Mouse (Mus musculus) hindbrain, embryonic 10.5 days (tissue): Measurements from ENCODE around the gene Samd4b. TPM values are rescaled to one million over a fixed set of nuclear protein-coding genes. Genes with fewer than 3 reads are reported as not detected.
A peak's percentile ranks its signal among the peaks of the same experiment; 100 is the strongest.

Experiments
- DNase-seq: peaks from one replicate; pipeline ENCODE4 v3.0.0-alpha.2; 2017; ENCODE audit warnings: low spot score
- H3K27ac ChIP-seq: fragments of 300-500 bp; sonication (generic); 2 replicates; pipeline ENCODE4 v1.5.1; 2016; ENCODE audit warnings: mild to moderate bottlenecking, moderate library complexity
- H3K27me3 ChIP-seq: fragments of 300-500 bp; sonication (generic); 2 replicates; pipeline ENCODE4 v1.6.1; 2016; ENCODE audit warnings: mild to moderate bottlenecking; ENCODE audit not compliant: poor library complexity, insufficient read depth, severe bottlenecking
- H3K36me3 ChIP-seq: fragments of 300-500 bp; sonication (generic); 2 replicates; pipeline ENCODE4 v1.6.1; 2016; ENCODE audit warnings: mild to moderate bottlenecking, moderate library complexity
- H3K4me1 ChIP-seq: fragments of 300-500 bp; sonication (generic); replicated peaks from 2 replicates; pipeline ENCODE4 v1.6.1; 2016; ENCODE audit warnings: mild to moderate bottlenecking
- H3K4me3 ChIP-seq: fragments of 300-500 bp; sonication (generic); 2 replicates; pipeline ENCODE4 v1.5.1; 2016; ENCODE audit warnings: mild to moderate bottlenecking, moderate library complexity
- H3K9me3 ChIP-seq: fragments of 300-500 bp; sonication (generic); 2 replicates; pipeline ENCODE4 v1.6.1; 2016; ENCODE audit warnings: mild to moderate bottlenecking, moderate library complexity
- WGBS: fragments of 180-500 bp; shearing (Covaris S2); methylation state at CpG from one replicate; pipeline ENCODE4 v1.1.7; 2016; 5-methylcytosine and 5-hydroxymethylcytosine counted together
- polyA plus RNA-seq: library from polyadenylated mRNA; unstranded; fragments of >200 nt; fragmentation: Nextera tagmentation; extraction: Ambion mirVana; gene quantifications from 2 replicates; pipeline ENCODE4 v1.2.1, GENCODE M21; 2016

Gene Samd4b
- polyA plus RNA-seq, 1 experiment from 2014 or later = 44.0 TPM

- WGBS = 95% methylated on average over 3 of the region's 3 CpGs
- H3K27ac ChIP-seq = no peak overlapping the region
These were observed 243.3 kb downstream of the Samd4b start for GRCm38 (mm10) chr7:28354596-28354995.

GRCm38 (mm10) chr7:28354113-28354581 is 243.8 kb downstream of the Samd4b start:
- Histone ChIP-seq H3K27me3 (no peaks in the 10 kb centered on the region), H3K27ac (no peak overlapping the region), H3K4me3 (peak overlapping the region; percentile 11; the same call in 1 of the 2 replicates), H3K36me3 (peaks cover 48% of the 10 kb centered on the region), H3K9me3 (no peaks in the 10 kb centered on the region), H3K4me1 (peaks cover 46% of the 10 kb centered on the region)
- DNase-seq = no peak
- 87% methylated on average over 3 of the region's 3 CpGs for WGBS

More at GRCm38 (mm10) chr7:28354596-28354995, 243.3 kb downstream of the Samd4b start:
- Histone ChIP-seq H3K4me3 (no peak overlapping the region), H3K27me3 (no peaks in the 10 kb centered on the region), H3K9me3 (no peaks in the 10 kb centered on the region), H3K36me3 (peaks cover 53% of the 10 kb centered on the region), H3K4me1 (peaks cover 43% of the 10 kb centered on the region)
- DNase-seq = no peak

DNA sequence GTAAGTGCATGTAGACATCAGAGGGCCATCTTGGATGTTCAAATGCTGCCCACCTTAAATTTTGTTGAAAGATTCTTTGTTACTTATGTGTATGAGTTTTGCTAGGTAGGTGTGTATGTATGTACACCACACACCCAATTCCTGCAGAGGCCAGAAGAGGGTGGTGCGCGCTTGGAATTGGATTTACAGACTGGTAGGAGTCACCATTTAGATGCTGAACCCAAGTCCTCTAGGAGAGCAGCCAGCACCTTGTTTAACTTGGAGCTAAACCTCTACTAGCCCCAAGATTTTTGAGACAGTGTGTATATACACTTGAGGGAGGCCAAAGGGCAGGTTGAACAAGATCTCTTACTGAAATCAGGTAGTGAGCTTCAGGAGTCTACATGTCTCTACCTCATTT is 244.7 kb downstream of the Samd4b start:
- Histone ChIP-seq H3K27me3 (no peaks in the 10 kb centered on the region), H3K4me3 (peak overlapping the region; percentile 11; the same call in 1 of the 2 replicates), H3K36me3 (peaks cover 41% of the 10 kb centered on the region), H3K9me3 (no peaks in the 10 kb centered on the region), H3K4me1 (peaks cover 44% of the 10 kb centered on the region), H3K27ac (no peak overlapping the region)
- no peak for DNase-seq
- WGBS = 93% methylated on average over 2 of the region's 2 CpGs

DNA sequence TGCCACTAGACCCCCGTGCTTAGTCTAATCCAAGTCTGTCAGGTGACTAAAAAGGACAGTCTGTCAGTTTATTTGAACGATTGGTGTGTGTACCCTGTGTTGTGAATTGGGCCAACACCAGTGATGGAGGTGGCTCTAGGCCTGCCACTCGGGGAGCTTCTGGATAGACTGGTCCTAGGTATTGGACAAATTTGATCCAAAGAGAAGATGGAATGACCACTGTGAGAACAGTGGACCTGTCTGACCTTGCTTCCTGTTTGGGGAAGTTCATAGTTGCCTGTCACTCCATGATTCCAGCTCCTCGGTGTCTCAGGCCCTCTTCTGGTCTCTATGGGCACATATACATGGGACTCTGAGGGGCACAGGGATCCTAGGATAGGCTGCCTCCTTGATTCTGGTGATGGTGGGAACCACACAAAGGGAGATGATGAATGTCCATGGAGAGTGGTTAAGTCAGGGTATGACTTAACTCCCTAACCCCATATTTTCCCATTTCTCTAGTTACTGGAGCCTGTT is 246.2 kb downstream of the Samd4b start:
- no peak for DNase-seq
- Histone ChIP-seq H3K4me3 (peak overlapping the region; percentile 94), H3K9me3 (no peaks in the 10 kb centered on the region), H3K27ac (peak overlapping the region; percentile 94), H3K27me3 (no peaks in the 10 kb centered on the region), H3K36me3 (peaks cover 41% of the 10 kb centered on the region), H3K4me1 (peaks cover 30% of the 10 kb centered on the region)
- 53% methylated on average over 4 of the region's 4 CpGs for WGBS

DNA sequence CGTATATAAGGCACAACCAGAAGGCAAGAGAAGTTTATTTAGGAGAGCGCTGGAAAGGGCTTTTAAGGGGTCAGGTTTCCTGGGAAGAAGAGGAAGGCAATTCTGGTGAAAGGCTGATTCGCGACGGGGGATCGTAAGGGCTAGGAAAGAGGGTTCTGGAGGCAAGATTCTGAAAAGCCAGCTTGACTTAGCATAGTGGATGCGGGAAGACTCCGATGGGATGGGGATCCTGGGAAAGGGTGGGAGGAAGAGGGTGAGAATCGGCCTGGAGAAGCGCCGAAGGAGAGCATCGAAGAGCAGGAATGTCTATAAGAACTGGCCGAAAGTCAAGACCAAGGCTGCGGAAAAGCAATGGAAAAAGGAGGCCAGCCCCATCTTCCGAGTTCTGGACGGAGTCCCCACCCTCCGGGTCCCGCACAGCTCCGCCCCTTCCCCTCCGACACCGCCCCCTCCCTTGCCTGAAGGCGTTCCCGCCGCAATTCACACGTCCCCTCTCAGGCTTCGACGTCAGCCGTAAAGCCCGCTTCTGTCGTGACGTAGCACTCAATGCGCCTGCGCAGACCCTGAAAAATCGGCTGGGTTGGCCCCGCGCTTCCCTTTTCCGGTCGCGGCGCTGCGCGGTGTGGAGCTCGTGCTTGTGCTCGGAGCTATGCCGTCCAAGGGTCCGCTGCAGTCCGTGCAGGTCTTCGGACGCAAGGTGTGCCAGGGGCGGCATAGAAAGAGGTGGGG is 247.6 kb downstream of the Samd4b start, which contains the start of gene Rps16:
Gene Rps16, plus strand, starts transcription at position 498 of the 729 bp plus-strand sequence.
- DNase-seq = peak; percentile 99
- peaks cover 26% of the 10 kb centered on the region for H3K4me1 ChIP-seq
- H3K4me3 ChIP-seq = peak within 1 kb of the TSS; percentile 94
- H3K27ac ChIP-seq = peak within 1 kb of the TSS; percentile 94
- no peaks in the 10 kb centered on the region for H3K27me3 ChIP-seq
- H3K9me3 ChIP-seq = no peaks in the 10 kb centered on the region
- WGBS = under 1% methylated on average over 50 of the region's 50 CpGs
- peaks cover 38% of the 10 kb centered on the region for H3K36me3 ChIP-seq

Other genes with a start within 250 kb of the Samd4b start
- gene Rps16, start 247.5 kb downstream of the Samd4b start, polyA plus RNA-seq = 777 and 925 TPM in 2 replicates
- 82.4 and 93.0 TPM in 2 replicates for gene Plekhg2, start 225.5 kb downstream of the Samd4b start, polyA plus RNA-seq
- gene Zfp36, start 217.9 kb downstream of the Samd4b start, polyA plus RNA-seq = 5.3 and 5.8 TPM in 2 replicates
- gene Med29, start 205.4 kb downstream of the Samd4b start, polyA plus RNA-seq = 62.9 and 65.0 TPM in 2 replicates
- gene Paf1, start 205.2 kb downstream of the Samd4b start, polyA plus RNA-seq = 83.2 and 85.4 TPM in 2 replicates
- 6.7 and 7.1 TPM in 2 replicates for gene Gmfg, start 160.7 kb downstream of the Samd4b start, polyA plus RNA-seq
- gene Lrfn1, start 146.2 kb downstream of the Samd4b start, polyA plus RNA-seq = 4.4 and 5.2 TPM in 2 replicates
- gene Ifnl2, start 87.7 kb downstream of the Samd4b start, polyA plus RNA-seq = not detected in 2 replicates
- not detected in 2 replicates for gene Ifnl3, start 75.3 kb downstream of the Samd4b start, polyA plus RNA-seq
- gene Sycn, start 57.3 kb downstream of the Samd4b start, polyA plus RNA-seq = not detected in 2 replicates
- 0.10 TPM in 1 of 2 replicates, not detected in the other for gene Nccrp1, start 50.9 kb downstream of the Samd4b start, polyA plus RNA-seq
- 51.8 and 66.0 TPM in 2 replicates for gene Pak4, start within 50 bp of the Samd4b start, polyA plus RNA-seq
- gene Acp7, start 33.2 kb upstream of the Samd4b start, polyA plus RNA-seq = not detected in 2 replicates
- 5.6 TPM in 2 replicates for gene Fbxo27, start 94.7 kb upstream of the Samd4b start, polyA plus RNA-seq
- 8.8 and 10.4 TPM in 2 replicates for gene Fbxo17, start 118.7 kb upstream of the Samd4b start, polyA plus RNA-seq
- 151 and 160 TPM in 2 replicates for gene Mrps12, start 143.7 kb upstream of the Samd4b start, polyA plus RNA-seq
- 38.6 and 43.9 TPM in 2 replicates for gene Sars2, start 143.8 kb upstream of the Samd4b start, polyA plus RNA-seq
- 0.22 and 0.48 TPM in 2 replicates for gene Ccer2, start 158.0 kb upstream of the Samd4b start, polyA plus RNA-seq
- 66.5 and 84.5 TPM in 2 replicates for gene Sirt2, start 168.6 kb upstream of the Samd4b start, polyA plus RNA-seq
- 56.0 and 61.1 TPM in 2 replicates for gene Nfkbib, start 169.4 kb upstream of the Samd4b start, polyA plus RNA-seq
- 4.0 TPM in 2 replicates for gene Rinl, start 190.8 kb upstream of the Samd4b start, polyA plus RNA-seq
- 312 TPM in 2 replicates for gene Hnrnpl, start 210.4 kb upstream of the Samd4b start, polyA plus RNA-seq
- 87.9 and 93.3 TPM in 2 replicates for gene Ech1, start 227.1 kb upstream of the Samd4b start, polyA plus RNA-seq
- 3.9 and 4.0 TPM in 2 replicates for gene Lgals4, start 235.7 kb upstream of the Samd4b start, polyA plus RNA-seq